Comparison of ENCODE assay signal across 8 mouse cellular contexts in genomic region chr1:180312792-180313311, GRCm38 (mm10). TPM values are rescaled to one million over a fixed set of nuclear protein-coding genes. Genes with fewer than 3 reads are reported as not detected.
DNase-seq lines count a peak whose midpoint lies in the region; ATAC-seq lines count a peak whose summit lies in the region.

No protein-coding gene starts in this region.

- no peak for ATAC-seq in embryonic facial prominence, embryonic 13.5 days (ENCODE audit: insufficient number of reproducible peaks, insufficient read depth, low FRiP score, low TSS enrichment, low read depth)
- peak; percentile 55; the same call in 1 of the 2 replicates for ATAC-seq in heart, embryonic 12.5 days (ENCODE audit: insufficient number of reproducible peaks, low FRiP score)
- peak; percentile 9; the same call in 1 of the 2 replicates for ATAC-seq in stomach, embryonic 15.5 days (ENCODE audit: insufficient read depth, low FRiP score, low read depth)

- H3K27me3 ChIP-seq in embryonic facial prominence, embryonic 13.5 days, result no peaks in the 10 kb centered on the region
- no peaks in the 10 kb centered on the region for H3K27me3 ChIP-seq in heart, embryonic 12.5 days (replicated peaks)
- H3K27me3 ChIP-seq in stomach, embryonic 15.5 days (replicated peaks), result no peaks in the 10 kb centered on the region

- H3K36me3 ChIP-seq in embryonic facial prominence, embryonic 13.5 days, result no peaks in the 10 kb centered on the region
- no peaks in the 10 kb centered on the region for H3K36me3 ChIP-seq in heart, embryonic 12.5 days
- no peaks in the 10 kb centered on the region for H3K36me3 ChIP-seq in stomach, embryonic 15.5 days

- WGBS in embryonic facial prominence, embryonic 13.5 days, result 35% methylated on average over 6 of the region's 6 CpGs
- 36% methylated on average over 6 of the region's 6 CpGs for WGBS in heart, embryonic 12.5 days
- 48% methylated on average over 6 of the region's 6 CpGs for WGBS in stomach, embryonic 15.5 days

- H3K4me3 ChIP-seq in embryonic facial prominence, embryonic 13.5 days, result no peak overlapping the region
- no peak overlapping the region for H3K4me3 ChIP-seq in heart, embryonic 12.5 days
- H3K4me3 ChIP-seq in stomach, embryonic 15.5 days (replicated peaks), result no peak overlapping the region

- peak overlapping the region; percentile 63; the same call in 1 of the 2 replicates for H3K4me2 ChIP-seq in embryonic facial prominence, embryonic 13.5 days
- H3K4me2 ChIP-seq in heart, embryonic 12.5 days, result peak overlapping the region; percentile 40
- no peak overlapping the region for H3K4me2 ChIP-seq in stomach, embryonic 15.5 days

- 0 out of 2 replicates have a peak overlapping the region, but pooled peaks have one; percentile 16 for H3K9ac ChIP-seq in embryonic facial prominence, embryonic 13.5 days
- H3K9ac ChIP-seq in heart, embryonic 12.5 days, result no peak overlapping the region
- no peak overlapping the region for H3K9ac ChIP-seq in stomach, embryonic 15.5 days

- peak; percentile 45 to 64 for DNase-seq in layer of hippocampus, postnatal 10 days (ENCODE audit: low spot score in 2 of 2)
- no peak for DNase-seq in layer of hippocampus, adult 8-10 months (ENCODE audit: low spot score in 2 of 2)
- peak; percentile 42 to 66 for DNase-seq in adrenal gland, adult 18-20 months (ENCODE audit: low spot score in 2 of 2)
- DNase-seq in kidney, postnatal 4 days, result peak; percentile 67 to 75
- DNase-seq in spleen, adult 12 weeks (ENCODE audit: low spot score), result no peak

- peak overlapping the region; percentile 58 for H3K27ac ChIP-seq in embryonic facial prominence, embryonic 13.5 days
- peak overlapping the region; percentile 42 for H3K27ac ChIP-seq in heart, embryonic 12.5 days (ENCODE audit: poor library complexity, severe bottlenecking)
- peak overlapping the region; percentile 57; the same call in 1 of the 2 replicates for H3K27ac ChIP-seq in stomach, embryonic 15.5 days

- peaks cover 28% of the 10 kb centered on the region for H3K4me1 ChIP-seq in embryonic facial prominence, embryonic 13.5 days
- peaks cover 38% of the 10 kb centered on the region for H3K4me1 ChIP-seq in heart, embryonic 12.5 days (replicated peaks)
- peaks cover 29% of the 10 kb centered on the region for H3K4me1 ChIP-seq in stomach, embryonic 15.5 days

- no peaks in the 10 kb centered on the region for H3K9me3 ChIP-seq in embryonic facial prominence, embryonic 13.5 days
- no peaks in the 10 kb centered on the region for H3K9me3 ChIP-seq in heart, embryonic 12.5 days (replicated peaks)
- H3K9me3 ChIP-seq in stomach, embryonic 15.5 days, result no peaks in the 10 kb centered on the region

RNA-seq across cellular contexts. Expression of gene Itpkb, which starts 17.4 kb away (rescaled TPM):
- total RNA-seq in layer of hippocampus, postnatal 10 days (2021), result 10 to 100 TPM; 15.9 to 17.7 TPM
- 10 to 100 TPM; 26.6 to 39.1 (median 32.4) TPM for total RNA-seq in layer of hippocampus, adult 8-10 months (2022)
- 10 to 100 TPM; 49.3 to 58.6 TPM for total RNA-seq in adrenal gland, adult 18-20 months (2021)
- polyA plus RNA-seq in embryonic facial prominence, embryonic 13.5 days (2015; fragmentation: Nextera tagmentation; extraction: Ambion mirVana), result 11.2 and 12.2 TPM in 2 replicates
- 7.2 and 9.1 TPM in 2 replicates for polyA plus RNA-seq in heart, embryonic 12.5 days (2016; fragmentation: Nextera tagmentation; extraction: Ambion mirVana)
- polyA plus RNA-seq in stomach, embryonic 15.5 days (2015; fragmentation: Nextera tagmentation; extraction: Ambion mirVana), result 8.9 and 9.4 TPM in 2 replicates

RNA-seq across cellular contexts. Expression of gene Psen2, which starts 49.6 kb away (rescaled TPM):
- 10 to 100 TPM; 23.1 to 24.0 TPM for total RNA-seq in layer of hippocampus, postnatal 10 days (2021)
- 10 to 100 TPM; 21.5 to 25.9 (median 22.2) TPM for total RNA-seq in layer of hippocampus, adult 8-10 months (2022)
- total RNA-seq in adrenal gland, adult 18-20 months (2021), result 10 to 100 TPM; 29.0 to 33.0 TPM
- 9.4 and 11.3 TPM in 2 replicates for polyA plus RNA-seq in embryonic facial prominence, embryonic 13.5 days (2015; fragmentation: Nextera tagmentation; extraction: Ambion mirVana)
- polyA plus RNA-seq in heart, embryonic 12.5 days (2016; fragmentation: Nextera tagmentation; extraction: Ambion mirVana), result 13.8 and 15.1 TPM in 2 replicates
- 19.2 and 20.3 TPM in 2 replicates for polyA plus RNA-seq in stomach, embryonic 15.5 days (2015; fragmentation: Nextera tagmentation; extraction: Ambion mirVana)

Comparison
In these comparisons a context has a peak if more than half of its experiments do, and no peak if none do; other contexts are left out.
1. DNase-seq: peak in layer of hippocampus, postnatal 10 days (2 of 2), adrenal gland, adult 18-20 months (2 of 2) and kidney, postnatal 4 days (2 of 2); none in layer of hippocampus, adult 8-10 months (0 of 2) and spleen, adult 12 weeks (single experiment).
2. Peak in every context shown above with its lines, with median percentiles within 50 percentile points of each other: H3K27ac ChIP-seq.